Comparison of ENCODE assay signal across 13 mouse cellular contexts in the genomic region with DNA sequence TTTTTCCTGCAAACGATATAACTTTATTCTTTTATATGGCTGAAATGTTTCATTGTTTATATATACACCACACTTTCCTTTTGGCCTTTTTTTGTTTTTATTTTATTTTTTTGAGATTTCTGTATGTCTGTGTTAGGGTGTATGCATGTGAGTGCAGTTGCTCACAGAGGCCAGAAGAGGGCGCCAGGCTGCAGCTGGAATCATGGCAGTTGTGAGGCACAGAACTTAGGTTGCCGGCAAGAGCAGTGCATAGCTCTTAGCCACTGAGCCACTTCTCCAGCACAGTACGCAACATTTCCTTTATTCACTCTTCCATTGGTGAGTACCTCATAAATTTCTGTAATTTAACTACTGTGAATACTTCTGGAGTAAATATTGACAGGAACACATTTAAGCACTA.
A peak's percentile ranks its signal among the peaks of the same experiment; 100 is the strongest.
DNase-seq lines count a peak whose midpoint lies in the region; TF ChIP-seq lines count a peak whose summit lies in the region.
"Had no signal": no experiment of that assay in that cellular context is flagged by ENCODE, and none has a peak within 500 bp of the region (broad histone marks: within the 10 kb centered on the region; RNA-seq: fewer than 3 reads in every experiment).

No protein-coding gene starts in this region.

- TF ChIP-seq POLR2A in CH12.LX (IDR thresholded peaks at IDR 0.05; ENCODE audit: low read depth, low read length), result no peak
- no peak for TF ChIP-seq POLR2A in embryonic fibroblast, embryonic 13.5 days (IDR thresholded peaks at IDR 0.05; ENCODE audit: low read depth, low read length)
- TF ChIP-seq POLR2A in thymus, adult 2 months (IDR thresholded peaks at IDR 0.05; ENCODE audit: control insufficient read depth, extremely low read depth, insufficient read depth, low read length, poor library complexity), result no peak

- H3K36me3 ChIP-seq in CH12.LX (replicated peaks in 1 of 2; ENCODE audit: control insufficient read depth in 1 of 2, insufficient read depth in 1 of 2, low read length in 1 of 2) (peaks cover 0 to 14% of the 10 kb centered on the region in 2 experiments), ES-E14 (ENCODE audit: control insufficient read depth, insufficient read depth, low read length, poor library complexity, severe bottlenecking) (no peaks in the 10 kb centered on the region; the same call in 1 of the 2 replicates)
- no peaks in the 10 kb centered on the region for H3K36me3 ChIP-seq in thymus, adult 2 months (ENCODE audit: control insufficient read depth, insufficient read depth, low read length)
- H3K36me3 ChIP-seq: liver, embryonic 15.5 days had no signal

- intact Hi-C loops in left cerebral cortex, adult 2 months (cut with DNase I), result no loop called here
- intact Hi-C loops in left cerebral cortex, postnatal 25 days (cut with DNase I), result no loop called here

- no peak overlapping the region for H3K27ac ChIP-seq in left cerebral cortex, adult 2 months
- H3K27ac ChIP-seq in CH12.LX (ENCODE audit: insufficient read depth, low read depth) (no peak overlapping the region), ES-E14 (ENCODE audit: insufficient read depth, low read depth, low read length, poor library complexity, severe bottlenecking) (no peak overlapping the region)
- H3K27ac ChIP-seq in embryonic fibroblast, embryonic 13.5 days (ENCODE audit: insufficient read depth, low read length), result no peak overlapping the region
- H3K27ac ChIP-seq in thymus, adult 2 months (ENCODE audit: control insufficient read depth, insufficient read depth, low read length), result no peak overlapping the region
- H3K27ac ChIP-seq: intestine, embryonic 15.5 days; liver, embryonic 15.5 days had no signal

- no peak for DNase-seq in left cerebral cortex, adult 2 months (ENCODE audit: extremely low spot score in 1 of 2, low spot score in 2 of 2)
- DNase-seq in left cerebral cortex, postnatal 25 days (ENCODE audit: low spot score in 2 of 2), result no peak
- DNase-seq in CH12.LX (ENCODE audit: extremely low read depth) (peak; percentile 17), ES-E14 (ENCODE audit: low read depth, low spot score) (peak; percentile 30)
- DNase-seq in thymus, adult 2 months, result no peak
- no peak for DNase-seq in layer of hippocampus, postnatal 25 days (ENCODE audit: extremely low spot score in 1 of 2, low spot score in 1 of 2)
- DNase-seq: cerebellum, postnatal 25 days; heart, postnatal 10 days had no signal

- no peaks in the 10 kb centered on the region for H3K4me1 ChIP-seq in CH12.LX (ENCODE audit: control insufficient read depth in 1 of 2, insufficient read depth in 2 of 2)
- H3K4me1 ChIP-seq in ES-E14 (ENCODE audit: control insufficient read depth in 2 of 2, insufficient read depth in 2 of 2, low read length in 2 of 2, poor library complexity in 1 of 2), result peaks cover 0 to 19% of the 10 kb centered on the region in 2 experiments; a peak in 2 of 4 replicates
- H3K4me1 ChIP-seq in embryonic fibroblast, embryonic 13.5 days (ENCODE audit: control insufficient read depth, insufficient read depth, low read length), result no peaks in the 10 kb centered on the region
- no peaks in the 10 kb centered on the region for H3K4me1 ChIP-seq in thymus, adult 2 months (replicated peaks; ENCODE audit: control insufficient read depth, insufficient read depth, low read length)
- H3K4me1 ChIP-seq: intestine, embryonic 15.5 days had no signal

- WGBS in thymus, adult 2 months, result 98% methylated on average over 4 of the region's 4 CpGs

- H3K9me3 ChIP-seq in CH12.LX (replicated peaks; ENCODE audit: low read length) (peaks cover 6% of the 10 kb centered on the region), ES-E14 (ENCODE audit: control insufficient read depth, insufficient read depth, low read depth, low read length) (no peaks in the 10 kb centered on the region; the same call in 1 of the 2 replicates)
- H3K9me3 ChIP-seq: intestine, embryonic 15.5 days; liver, embryonic 15.5 days had no signal

- no peaks in the 10 kb centered on the region for H3K27me3 ChIP-seq in CH12.LX (replicated peaks)
- H3K27me3 ChIP-seq in thymus, adult 2 months (ENCODE audit: control insufficient read depth, insufficient read depth, low read length), result no peaks in the 10 kb centered on the region
- H3K27me3 ChIP-seq: intestine, embryonic 15.5 days; liver, embryonic 15.5 days; megakaryocyte, embryonic 14.5 days had no signal

- TF ChIP-seq RAD21 in CH12.LX (IDR thresholded peaks at IDR 0.05; ENCODE audit: low read depth, low read length), result no peak

- H3K9ac ChIP-seq in CH12.LX (ENCODE audit: insufficient read depth, low read depth) (no peak overlapping the region), ES-E14 (ENCODE audit: insufficient read depth, low read depth, low read length, poor library complexity, severe bottlenecking) (no peak overlapping the region)
- H3K9ac ChIP-seq: intestine, embryonic 15.5 days; liver, embryonic 15.5 days had no signal

- no peak overlapping the region for H3K4me2 ChIP-seq in CH12.LX (ENCODE audit: insufficient read depth, low read depth, poor library complexity, severe bottlenecking)
- H3K4me2 ChIP-seq: intestine, embryonic 15.5 days; liver, embryonic 15.5 days had no signal

- H3K4me3 ChIP-seq in left cerebral cortex, adult 2 months, result no peak overlapping the region
- no peak overlapping the region for H3K4me3 ChIP-seq in CH12.LX (replicated peaks in 1 of 3; ENCODE audit: low read depth in 2 of 3, low read length in 2 of 3, poor library complexity in 1 of 3)
- no peak overlapping the region for H3K4me3 ChIP-seq in ES-E14 (ENCODE audit: insufficient read depth in 1 of 2, low read depth in 1 of 2, low read length in 2 of 2, poor library complexity in 1 of 2, severe bottlenecking in 1 of 2)
- H3K4me3 ChIP-seq in embryonic fibroblast, embryonic 13.5 days (ENCODE audit: insufficient read depth, low read length), result no peak overlapping the region
- no peak overlapping the region for H3K4me3 ChIP-seq in thymus, adult 2 months (ENCODE audit: control insufficient read depth, insufficient read depth, low read length)
- H3K4me3 ChIP-seq: intestine, embryonic 15.5 days; liver, embryonic 15.5 days; megakaryocyte, embryonic 14.5 days; myocyte had no signal

- peak; percentile 37 for TF ChIP-seq CTCF in left cerebral cortex, adult 2 months (IDR thresholded peaks at IDR 0.05)
- peak in 1 of 2 experiments; percentile 20; a peak in 1 of 4 replicates for TF ChIP-seq CTCF in CH12.LX (conservative IDR thresholded peaks at IDR 0.05 in 1 of 2, IDR thresholded peaks at IDR 0.05 in 1 of 2; ENCODE audit: low read depth in 2 of 2, low read length in 2 of 2)
- peak; percentile 33; the same call in 1 of the 2 replicates for TF ChIP-seq CTCF in embryonic fibroblast, embryonic 13.5 days (IDR thresholded peaks at IDR 0.05; ENCODE audit: borderline replicate concordance, insufficient read depth, low read length)
- no peak for TF ChIP-seq CTCF in thymus, adult 2 months (IDR thresholded peaks at IDR 0.05; ENCODE audit: borderline replicate concordance, control insufficient read depth, extremely low read depth, insufficient read depth, low read length, poor library complexity)

- H3K79me2 ChIP-seq in CH12.LX (replicated peaks; ENCODE audit: control insufficient read depth, extremely low read depth, insufficient read depth, poor library complexity, severe bottlenecking), result no peaks in the 10 kb centered on the region

- in situ Hi-C loops in CH12.LX (cut with MboI; ENCODE audit: low pct_ligation_motif_present, low pct_unique_long_range_greater_than_20kb, low sequenced_read_pairs), result no loop called here
- in situ Hi-C loops in ES-E14 (cut with MboI; ENCODE audit: low sequenced_read_pairs in 2 of 2, unreplicated experiment in 2 of 2), result no loop called here

- no peak for TF ChIP-seq EP300 in CH12.LX (IDR thresholded peaks at IDR 0.05; ENCODE audit: low read length)

- dilution Hi-C loops in CH12.LX (cut with MboI; ENCODE audit: extremely low pct_ligation_motif_present, extremely low pct_unique_long_range_greater_than_20kb, low sequenced_read_pairs), result no loop called here

TF ChIP-seq in CH12.LX, 34 proteins besides CTCF, POLR2A, EP300 and RAD21 (continues in another document):
- no peak for TF ChIP-seq MYC (IDR thresholded peaks at IDR 0.05; ENCODE audit: low read depth, low read length)
- TF ChIP-seq ZC3H11A (IDR thresholded peaks at IDR 0.05; ENCODE audit: low read depth, low read length), result no peak
- TF ChIP-seq MAFK (IDR thresholded peaks at IDR 0.05; ENCODE audit: insufficient replicate concordance, low read length), result no peak
- TF ChIP-seq POLR2AphosphoS2 (IDR thresholded peaks at IDR 0.05; ENCODE audit: low read depth, low read length), result no peak
- no peak for TF ChIP-seq JUND (conservative IDR thresholded peaks at IDR 0.05; ENCODE audit: low read depth, low read length)
- no peak for TF ChIP-seq ETS1 (conservative IDR thresholded peaks at IDR 0.05; ENCODE audit: low read depth, low read length)
- no peak for TF ChIP-seq GABPA (IDR thresholded peaks at IDR 0.05; ENCODE audit: insufficient replicate concordance, low read depth, low read length)
- no peak for TF ChIP-seq PAX5 (IDR thresholded peaks at IDR 0.05; ENCODE audit: low read length)
- TF ChIP-seq ZMIZ1 (IDR thresholded peaks at IDR 0.05; ENCODE audit: low read depth, low read length), result no peak
- TF ChIP-seq RCOR1 (conservative IDR thresholded peaks at IDR 0.05; ENCODE audit: low read depth, low read length), result no peak
- TF ChIP-seq ZNF384 (IDR thresholded peaks at IDR 0.05; ENCODE audit: low read depth, low read length), result no peak
- no peak for TF ChIP-seq SIN3A (IDR thresholded peaks at IDR 0.05; ENCODE audit: low read length)
- TF ChIP-seq ELF1 (IDR thresholded peaks at IDR 0.05; ENCODE audit: low read depth, low read length), result no peak

TF ChIP-seq in ES-E14, 5 proteins besides CTCF, POLR2A, EP300 and RAD21:
- TF ChIP-seq CHD2 (IDR thresholded peaks at IDR 0.05; ENCODE audit: low read depth, low read length), result no peak
- TF ChIP-seq HCFC1 (IDR thresholded peaks at IDR 0.05; ENCODE audit: borderline replicate concordance, insufficient read depth, low read length), result no peak
- no peak for TF ChIP-seq MAFK (IDR thresholded peaks at IDR 0.05; ENCODE audit: insufficient read depth, low read depth, low read length)
- TF ChIP-seq ZNF384 (IDR thresholded peaks at IDR 0.05; ENCODE audit: low read depth, low read length), result no peak
- no peak for TF ChIP-seq ZC3H11A (IDR thresholded peaks at IDR 0.05; ENCODE audit: borderline replicate concordance, low read depth, low read length)

Comparison
In these comparisons a context has a peak if more than half of its experiments do, and no peak if none do; other contexts are left out.
1. DNase-seq: peak in CH12.LX (single experiment) and ES-E14 (single experiment); none in left cerebral cortex, adult 2 months (0 of 2), left cerebral cortex, postnatal 25 days (0 of 2), thymus, adult 2 months (single experiment) and layer of hippocampus, postnatal 25 days (0 of 2).